Mouse (Mus musculus) myocyte (in vitro differentiated cells): ENCODE data around the gene Naaladl2. TPM values are rescaled to one million over a fixed set of nuclear protein-coding genes. Genes with fewer than 3 reads are reported as not detected.

ENCODE experiments used
- H3K27me3 ChIP-seq: one replicate; pipeline ENCODE4 v1.6.1; 2011; ENCODE audit not compliant: control insufficient read depth, insufficient read depth, insufficient read length
- H3K36me3 ChIP-seq: one replicate; pipeline ENCODE4 v1.6.1; 2011; ENCODE audit not compliant: control insufficient read depth, insufficient read depth
- H3K4me2 ChIP-seq: one replicate; pipeline ENCODE4 v1.6.1; 2011; ENCODE audit warnings: low read depth, control low read depth
- H3K4me3 ChIP-seq: one replicate; pipeline ENCODE4 v1.5.1; 2011; ENCODE audit warnings: mild to moderate bottlenecking, control low read depth, moderate library complexity
- H3K79me2 ChIP-seq: one replicate; pipeline ENCODE4 v1.6.1; 2011; ENCODE audit not compliant: control insufficient read depth, insufficient read depth
- H3ac ChIP-seq: one replicate; pipeline ENCODE4 v1.6.1; 2011; ENCODE audit not compliant: control insufficient read depth, insufficient read length
- CEBPB ChIP-seq: IDR thresholded peaks from 2 replicates; pipeline ENCODE4 v1.6.1; 2011; ENCODE audit warnings: mild to moderate bottlenecking, moderate library complexity; ENCODE audit not compliant: poor library complexity, insufficient read depth, severe bottlenecking
- E2F4 ChIP-seq: IDR thresholded peaks from one replicate; pipeline ENCODE4 v1.6.1; 2011; ENCODE audit warnings: mild to moderate bottlenecking, control low read depth, moderate library complexity; ENCODE audit not compliant: insufficient read depth
- MAX ChIP-seq: IDR thresholded peaks from one replicate; pipeline ENCODE4 v1.6.1; 2011; ENCODE audit warnings: low read depth, mild to moderate bottlenecking, control low read depth
- MYOD1 ChIP-seq, 3 experiments: IDR thresholded peaks; one replicate each; pipeline ENCODE4 v1.6.1; 2011; ENCODE audit warnings: control low read depth in 2 of 3, low read depth in 2 of 3, mild to moderate bottlenecking in 2 of 3, moderate library complexity in 1 of 3; ENCODE audit not compliant: insufficient read length in 2 of 3, control insufficient read depth in 1 of 3
- MYOG ChIP-seq, 3 experiments: IDR thresholded peaks; one replicate each; pipeline ENCODE4 v1.6.1; 2011; ENCODE audit warnings: control low read depth in 2 of 3, low read depth in 2 of 3, mild to moderate bottlenecking in 2 of 3; ENCODE audit not compliant: insufficient read length in 2 of 3, control insufficient read depth in 1 of 3, insufficient read depth in 1 of 3
- POLR2A ChIP-seq: IDR thresholded peaks from one replicate; pipeline ENCODE4 v1.6.1; 2011; ENCODE audit warnings: low read depth, mild to moderate bottlenecking, control low read depth, moderate library complexity; ENCODE audit not compliant: insufficient read length
- POLR2AphosphoS2 ChIP-seq: IDR thresholded peaks from one replicate; pipeline ENCODE4 v1.6.1; 2011; ENCODE audit warnings: low read depth, control low read depth; ENCODE audit not compliant: insufficient read length
- REST ChIP-seq: IDR thresholded peaks from one replicate; pipeline ENCODE4 v1.6.1; 2011; ENCODE audit warnings: mild to moderate bottlenecking, control low read depth, moderate library complexity; ENCODE audit not compliant: insufficient read depth, insufficient read length
- SRF ChIP-seq: IDR thresholded peaks from one replicate; pipeline ENCODE4 v1.6.1; 2011; ENCODE audit warnings: low read depth; ENCODE audit not compliant: control insufficient read depth, insufficient read length
- TCF12 ChIP-seq: IDR thresholded peaks from one replicate; pipeline ENCODE4 v1.6.1; 2011; ENCODE audit warnings: mild to moderate bottlenecking, control low read depth; ENCODE audit not compliant: poor library complexity, insufficient read depth, severe bottlenecking
- TCF3 ChIP-seq: IDR thresholded peaks from one replicate; pipeline ENCODE4 v1.6.1; 2011; ENCODE audit warnings: low read depth, control low read depth; ENCODE audit not compliant: insufficient read length
- USF1 ChIP-seq: IDR thresholded peaks from one replicate; pipeline ENCODE4 v1.6.1; 2011; ENCODE audit warnings: low read depth, mild to moderate bottlenecking, control low read depth, moderate library complexity
- polyA plus RNA-seq: library from polyadenylated mRNA; unstranded; fragments of >200 nt; fragmentation: generic; extraction: Trizol; gene quantifications from one replicate; pipeline ENCODE4 v1.2.1, GENCODE M21; 2012; ENCODE audit warnings: missing spikeins

Naaladl2 gene
- polyA plus RNA-seq, 1 experiment = not detected

DNA sequence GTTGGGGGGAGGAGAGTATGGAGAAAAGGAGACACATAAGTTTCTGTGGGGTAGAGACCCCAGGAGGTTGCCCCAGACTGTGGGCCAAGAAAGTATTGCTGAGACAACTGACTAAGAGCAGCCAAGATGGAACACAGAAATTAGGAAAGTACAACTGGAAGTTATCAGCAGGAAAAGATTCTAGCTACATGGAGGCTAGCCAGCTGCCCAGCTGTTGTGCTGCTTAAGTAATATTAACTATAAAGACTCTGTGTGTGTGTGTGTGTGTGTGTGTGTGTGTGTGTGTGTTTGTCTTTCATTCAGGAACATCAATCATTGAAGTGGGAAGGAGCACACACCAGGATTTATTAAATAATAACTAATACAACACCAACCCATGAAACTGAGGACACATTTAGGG is 1326.5 kb downstream of the Naaladl2 start:
- no peak overlapping the region for H3K4me2 ChIP-seq
- no peak overlapping the region for H3K4me3 ChIP-seq
- H3K27me3 ChIP-seq = no peaks in the 10 kb centered on the region
- H3K79me2 ChIP-seq = no peaks in the 10 kb centered on the region
- no peak overlapping the region for H3ac ChIP-seq
- H3K36me3 ChIP-seq = no peaks in the 10 kb centered on the region
- no peak for TF ChIP-seq POLR2A
- no peak for TF ChIP-seq MYOG (IDR thresholded peaks at IDR 0.05; ENCODE audit: control insufficient read depth in 1 of 3, insufficient read depth in 1 of 3, insufficient read length in 2 of 3, low read depth in 2 of 3)
- TF ChIP-seq TCF12 = no peak
- no peak for TF ChIP-seq E2F4
- TF ChIP-seq MAX = no peak
- no peak for TF ChIP-seq MYOD1 (IDR thresholded peaks at IDR 0.05; ENCODE audit: control insufficient read depth in 1 of 3, insufficient read length in 2 of 3, low read depth in 2 of 3)
- TF ChIP-seq USF1 = no peak
- TF ChIP-seq REST = no peak
- TF ChIP-seq SRF = no peak
- no peak for TF ChIP-seq TCF3
- no peak for TF ChIP-seq POLR2AphosphoS2
- TF ChIP-seq CEBPB = no peak

DNA sequence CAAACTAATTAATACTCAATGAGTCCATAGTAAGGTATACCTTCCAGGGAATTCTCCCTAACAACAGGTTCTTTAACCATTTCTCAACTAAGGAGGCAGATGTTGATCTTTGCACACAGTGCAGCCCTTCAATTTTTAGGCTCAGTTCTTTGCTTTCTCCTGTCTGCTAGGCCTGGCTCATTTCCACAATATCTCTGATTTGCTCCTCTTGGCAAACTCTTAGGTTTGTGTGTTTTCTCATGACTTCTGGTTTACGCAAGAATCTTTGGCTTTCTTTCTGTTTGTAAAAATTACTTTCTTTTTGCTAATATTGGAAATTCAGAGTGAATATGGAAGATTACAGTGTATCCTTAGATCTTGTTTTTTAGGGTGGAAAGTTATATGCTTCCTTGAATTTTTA is 1385.3 kb downstream of the Naaladl2 start:
- Histone ChIP-seq H3K36me3 (no peaks in the 10 kb centered on the region), H3K27me3 (no peaks in the 10 kb centered on the region), H3K79me2 (no peaks in the 10 kb centered on the region), H3K4me3 (no peak overlapping the region), H3K4me2 (no peak overlapping the region), H3ac (no peak overlapping the region)
- TF ChIP-seq CEBPB = no peak
- no peak for TF ChIP-seq MAX
- no peak for TF ChIP-seq MYOD1 (IDR thresholded peaks at IDR 0.05; ENCODE audit: control insufficient read depth in 1 of 3, insufficient read length in 2 of 3, low read depth in 2 of 3)
- TF ChIP-seq MYOG (IDR thresholded peaks at IDR 0.05; ENCODE audit: control insufficient read depth in 1 of 3, insufficient read depth in 1 of 3, insufficient read length in 2 of 3, low read depth in 2 of 3) = no peak
- TF ChIP-seq E2F4 = no peak
- no peak for TF ChIP-seq TCF3
- TF ChIP-seq POLR2A = no peak
- no peak for TF ChIP-seq SRF
- no peak for TF ChIP-seq POLR2AphosphoS2
- no peak for TF ChIP-seq USF1
- no peak for TF ChIP-seq TCF12
- no peak for TF ChIP-seq REST
